Mouse (Mus musculus) hindlimb bud, embryonic 11.5 days (tissue): ENCODE results near the gene Kif13a.

Experiments
- DNase-seq: peaks from one replicate; pipeline ENCODE4 v3.0.0-alpha.2; 2012; ENCODE audit warnings: low read depth, low spot score; ENCODE audit errors: extremely low spot score

Gene Kif13a

GRCm38 (mm10) chr13:46925671-46926070, 4.0 kb downstream of the Kif13a start:
- no peak for DNase-seq

GRCm38 (mm10) chr13:46921559-46921958, 8.1 kb downstream of the Kif13a start:
- DNase-seq: no peak

GRCm38 (mm10) chr13:46919797-46920196, 9.9 kb downstream of the Kif13a start:
- DNase-seq: no peak

- DNase-seq: no peak
Measured at GRCm38 (mm10) chr13:46918509-46918908, 11.2 kb downstream of the Kif13a start.

GRCm38 (mm10) chr13:46911960-46912359, 17.7 kb downstream of the Kif13a start:
- DNase-seq: no peak

- no peak for DNase-seq
Measured at GRCm38 (mm10) chr13:46911018-46911419, 18.6 kb downstream of the Kif13a start.

GRCm38 (mm10) chr13:46909946-46910345, 19.7 kb downstream of the Kif13a start:
- DNase-seq: no peak

- DNase-seq: no peak
Measured at GRCm38 (mm10) chr13:46909005-46909565, 20.6 kb downstream of the Kif13a start.

- DNase-seq: no peak
Measured at GRCm38 (mm10) chr13:46908387-46908786, 21.3 kb downstream of the Kif13a start.

GRCm38 (mm10) chr13:46907861-46908260, 21.8 kb downstream of the Kif13a start:
- DNase-seq: no peak

- DNase-seq: no peak
Measured at GRCm38 (mm10) chr13:46907115-46907514, 22.6 kb downstream of the Kif13a start.

GRCm38 (mm10) chr13:46905971-46906370, 23.7 kb downstream of the Kif13a start:
- DNase-seq: no peak

- DNase-seq: no peak
Measured at GRCm38 (mm10) chr13:46904982-46905621, 24.6 kb downstream of the Kif13a start.

GRCm38 (mm10) chr13:46902568-46903255, 27.0 kb downstream of the Kif13a start:
- DNase-seq: no peak

- no peak for DNase-seq
Measured at GRCm38 (mm10) chr13:46900870-46901555, 28.7 kb downstream of the Kif13a start.

GRCm38 (mm10) chr13:46898837-46899236, 30.8 kb downstream of the Kif13a start:
- no peak for DNase-seq

- DNase-seq: no peak
Measured at GRCm38 (mm10) chr13:46898411-46898810, 31.3 kb downstream of the Kif13a start.

- no peak for DNase-seq
Measured at GRCm38 (mm10) chr13:46892380-46892779, 37.3 kb downstream of the Kif13a start.

GRCm38 (mm10) chr13:46888150-46888683, 41.5 kb downstream of the Kif13a start:
- no peak for DNase-seq

GRCm38 (mm10) chr13:46886497-46887261, 43.0 kb downstream of the Kif13a start:
- DNase-seq: no peak

GRCm38 (mm10) chr13:46885759-46886060, 44.0 kb downstream of the Kif13a start:
- DNase-seq: no peak
